In the genomic region with DNA sequence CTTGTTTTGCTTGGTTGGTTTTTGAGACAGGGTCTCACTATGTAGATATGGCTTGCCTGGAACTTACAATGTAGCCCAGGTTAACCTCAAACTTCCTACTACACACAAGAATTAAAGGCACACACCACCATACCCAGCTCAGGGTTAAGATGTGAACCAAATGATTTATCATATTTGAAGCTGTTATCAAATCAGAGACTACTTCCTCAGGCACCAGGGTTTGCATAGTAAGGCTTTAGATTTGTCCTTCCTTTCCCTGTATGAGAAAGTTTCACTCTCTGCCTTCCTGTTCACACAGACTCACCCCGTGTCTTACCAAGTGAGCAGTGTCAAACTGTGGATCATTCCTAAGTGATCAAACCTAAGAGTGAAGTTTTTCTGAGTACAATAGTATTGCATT, we compare ENCODE assay signal across 16 mouse cellular contexts. TPM values are rescaled to one million over a fixed set of nuclear protein-coding genes. Genes with fewer than 3 reads are reported as not detected.
DNase-seq lines count a peak whose midpoint lies in the region; ATAC-seq and TF ChIP-seq lines count a peak whose summit lies in the region.
"Had no signal": no experiment of that assay in that cellular context is flagged by ENCODE, and none has a peak within 500 bp of the region (broad histone marks: within the 10 kb centered on the region; RNA-seq: fewer than 3 reads in every experiment).

No protein-coding gene starts in this region.

- ATAC-seq in forebrain, embryonic 16.5 days: no peak
- ATAC-seq in forebrain, embryonic 11.5 days (replicated peaks; ENCODE audit: low FRiP score): no peak
- no peak for ATAC-seq in heart, embryonic 16.5 days (replicated peaks; ENCODE audit: extremely low read depth, insufficient read depth, low FRiP score)
- no peak for ATAC-seq in lung, postnatal 0 days
- no peak for ATAC-seq in CD4-positive, CD25-positive, alpha-beta regulatory T cell, adult 4 months

- TF ChIP-seq EP300 in lung, postnatal 0 days (IDR thresholded peaks at IDR 0.05): no peak

- no peak for DNase-seq in forebrain, embryonic 11.5 days (ENCODE audit: low spot score)
- no peak for DNase-seq in heart, postnatal 4 days
- no peak for DNase-seq in lung, postnatal 0 days (ENCODE audit: low spot score)
- no peak for DNase-seq in lung, postnatal 36 days
- DNase-seq in embryo, embryonic 10.5 days (ENCODE audit: low spot score): no peak
- DNase-seq: liver; lung, adult 2 months; right cerebral cortex, adult 18-20 months; spleen, adult 18-20 months; thymus, postnatal 25 days had no signal

- no peak overlapping the region for H3K4me2 ChIP-seq in forebrain, embryonic 16.5 days (ENCODE audit: low read length)
- H3K4me2 ChIP-seq in forebrain, embryonic 11.5 days (ENCODE audit: low read depth, low read length, severe bottlenecking): no peak overlapping the region
- peak overlapping the region; percentile 37 for H3K4me2 ChIP-seq in heart, embryonic 16.5 days (ENCODE audit: low read depth, low read length)
- H3K4me2 ChIP-seq in lung, postnatal 0 days (replicated peaks; ENCODE audit: low read depth, low read length): no peak overlapping the region

- H3K27ac ChIP-seq in forebrain, embryonic 16.5 days (ENCODE audit: low read length): peak overlapping the region; percentile 23; the same call in 1 of the 2 replicates
- H3K27ac ChIP-seq in forebrain, embryonic 11.5 days (ENCODE audit: low read depth, low read length): no peak overlapping the region
- peak overlapping the region; percentile 96 for H3K27ac ChIP-seq in heart, embryonic 16.5 days (ENCODE audit: low read length)
- H3K27ac ChIP-seq in lung, postnatal 0 days (ENCODE audit: low read length): 0 out of 2 replicates have a peak overlapping the region, but pooled peaks have one; percentile 14
- H3K27ac ChIP-seq: kidney, postnatal 0 days had no signal

- H3K36me3 ChIP-seq in forebrain, embryonic 16.5 days (ENCODE audit: control insufficient read depth, insufficient read depth): peaks cover 3% of the 10 kb centered on the region
- H3K36me3 ChIP-seq in forebrain, embryonic 11.5 days (ENCODE audit: control insufficient read depth, insufficient read depth, low read length): peaks cover 6% of the 10 kb centered on the region; the same call in 1 of the 2 replicates
- peaks cover 8% of the 10 kb centered on the region; the same call in 1 of the 2 replicates for H3K36me3 ChIP-seq in heart, embryonic 16.5 days (ENCODE audit: control insufficient read depth, insufficient read depth)
- H3K36me3 ChIP-seq in lung, postnatal 0 days (ENCODE audit: insufficient read depth, low read length): peaks cover 4% of the 10 kb centered on the region; the same call in 1 of the 2 replicates

- no peak overlapping the region for H3K4me3 ChIP-seq in forebrain, embryonic 16.5 days (replicated peaks; ENCODE audit: low read length)
- no peak overlapping the region for H3K4me3 ChIP-seq in forebrain, embryonic 11.5 days (ENCODE audit: low read depth, low read length)
- H3K4me3 ChIP-seq in heart, embryonic 16.5 days (ENCODE audit: low read length): no peak overlapping the region
- no peak overlapping the region for H3K4me3 ChIP-seq in lung, postnatal 0 days (ENCODE audit: low read depth, low read length)

- no peaks in the 10 kb centered on the region for H3K27me3 ChIP-seq in forebrain, embryonic 16.5 days (replicated peaks; ENCODE audit: control insufficient read depth, insufficient read depth, low read length)
- H3K27me3 ChIP-seq in forebrain, embryonic 11.5 days (ENCODE audit: control insufficient read depth, insufficient read depth, low read length): no peaks in the 10 kb centered on the region
- H3K27me3 ChIP-seq in heart, embryonic 16.5 days (ENCODE audit: control insufficient read depth, insufficient read depth, low read length): no peaks in the 10 kb centered on the region
- no peaks in the 10 kb centered on the region for H3K27me3 ChIP-seq in lung, postnatal 0 days (replicated peaks; ENCODE audit: insufficient read depth, low read length)

- no peaks in the 10 kb centered on the region for H3K9me3 ChIP-seq in forebrain, embryonic 16.5 days (ENCODE audit: control insufficient read depth, low read length)
- no peaks in the 10 kb centered on the region for H3K9me3 ChIP-seq in forebrain, embryonic 11.5 days (ENCODE audit: control insufficient read depth, low read length)
- H3K9me3 ChIP-seq in heart, embryonic 16.5 days (replicated peaks; ENCODE audit: control insufficient read depth, low read length): no peaks in the 10 kb centered on the region
- H3K9me3 ChIP-seq in lung, postnatal 0 days (ENCODE audit: low read length): no peaks in the 10 kb centered on the region

- TF ChIP-seq CTCF in lung, postnatal 0 days (IDR thresholded peaks at IDR 0.05): no peak

- no peak overlapping the region for H3K9ac ChIP-seq in forebrain, embryonic 16.5 days (replicated peaks; ENCODE audit: low read depth, low read length)
- H3K9ac ChIP-seq in forebrain, embryonic 11.5 days (ENCODE audit: low read length): no peak overlapping the region
- peak overlapping the region; percentile 60 for H3K9ac ChIP-seq in heart, embryonic 16.5 days (ENCODE audit: low read length)
- no peak overlapping the region for H3K9ac ChIP-seq in lung, postnatal 0 days (replicated peaks; ENCODE audit: low read depth)

- 66% methylated on average over 1 of the region's 1 CpGs for WGBS in forebrain, embryonic 16.5 days
- 86% methylated on average over 1 of the region's 1 CpGs for WGBS in forebrain, embryonic 11.5 days
- WGBS in heart, embryonic 16.5 days: 39% methylated on average over 1 of the region's 1 CpGs
- WGBS in lung, postnatal 0 days: 47% methylated on average over 1 of the region's 1 CpGs

- peaks cover 20% of the 10 kb centered on the region for H3K4me1 ChIP-seq in forebrain, embryonic 16.5 days (replicated peaks; ENCODE audit: control insufficient read depth, insufficient read depth, low read length)
- no peaks in the 10 kb centered on the region for H3K4me1 ChIP-seq in forebrain, embryonic 11.5 days (replicated peaks; ENCODE audit: control insufficient read depth, insufficient read depth, low read length)
- peaks cover 41% of the 10 kb centered on the region for H3K4me1 ChIP-seq in heart, embryonic 16.5 days (ENCODE audit: control insufficient read depth, insufficient read depth, low read length)
- H3K4me1 ChIP-seq in lung, postnatal 0 days (ENCODE audit: insufficient read depth, low read depth, low read length): no peaks in the 10 kb centered on the region

RNA-seq across cellular contexts. Expression of a gene that starts 32.5 kb away (rescaled TPM):
- 3.0 and 3.3 TPM in 2 replicates for polyA plus RNA-seq in forebrain, embryonic 16.5 days (2015; fragmentation: Nextera tagmentation; extraction: Ambion mirVana)
- 1.5 and 1.7 TPM in 2 replicates for polyA plus RNA-seq in forebrain, embryonic 11.5 days (2014; fragmentation: Nextera tagmentation; extraction: Ambion mirVana)
- 0.25 and 0.51 TPM in 2 replicates for polyA plus RNA-seq in heart, embryonic 16.5 days (2015; fragmentation: Nextera tagmentation; extraction: Ambion mirVana)
- not detected for total RNA-seq in heart, postnatal 4 days (2021)
- polyA plus RNA-seq in lung, postnatal 0 days (2015; fragmentation: Nextera tagmentation; extraction: Ambion mirVana): 6.8 and 6.9 TPM in 2 replicates
- polyA plus RNA-seq in CD4-positive, CD25-positive, alpha-beta regulatory T cell, adult 4 months (2017; shearing (Covaris generic)): not detected
- total RNA-seq: granulocyte monocyte progenitor cell, adult 5-6 weeks; neutrophil, adult 5-6 weeks had no signal

RNA-seq across cellular contexts. Expression of a gene that starts 34.3 kb away (rescaled TPM):
- 51.5 and 57.6 TPM in 2 replicates for polyA plus RNA-seq in forebrain, embryonic 16.5 days (2015; fragmentation: Nextera tagmentation; extraction: Ambion mirVana)
- 37.6 and 39.0 TPM in 2 replicates for polyA plus RNA-seq in forebrain, embryonic 11.5 days (2014; fragmentation: Nextera tagmentation; extraction: Ambion mirVana)
- polyA plus RNA-seq in heart, embryonic 16.5 days (2015; fragmentation: Nextera tagmentation; extraction: Ambion mirVana): 33.4 and 33.8 TPM in 2 replicates
- total RNA-seq in heart, postnatal 4 days (2021): 10 to 100 TPM; 13.0 to 14.5 TPM
- 12.9 and 18.3 TPM in 2 replicates for polyA plus RNA-seq in lung, postnatal 0 days (2015; fragmentation: Nextera tagmentation; extraction: Ambion mirVana)
- 10 to 100 TPM; 37.8 to 38.8 TPM for polyA plus RNA-seq in CD4-positive, CD25-positive, alpha-beta regulatory T cell, adult 4 months (2017; shearing (Covaris generic))

RNA-seq across cellular contexts. Expression of a gene that starts 35.1 kb away (rescaled TPM):
- polyA plus RNA-seq in forebrain, embryonic 16.5 days (2015; fragmentation: Nextera tagmentation; extraction: Ambion mirVana): 110 and 115 TPM in 2 replicates
- 171 and 180 TPM in 2 replicates for polyA plus RNA-seq in forebrain, embryonic 11.5 days (2014; fragmentation: Nextera tagmentation; extraction: Ambion mirVana)
- polyA plus RNA-seq in heart, embryonic 16.5 days (2015; fragmentation: Nextera tagmentation; extraction: Ambion mirVana): 83.8 and 90.1 TPM in 2 replicates
- total RNA-seq in heart, postnatal 4 days (2021): 10 to 100 TPM; 45.8 to 54.5 TPM
- polyA plus RNA-seq in lung, postnatal 0 days (2015; fragmentation: Nextera tagmentation; extraction: Ambion mirVana): 90.8 TPM in 2 replicates
- 100 to 1,000 TPM; 159 to 194 TPM for polyA plus RNA-seq in CD4-positive, CD25-positive, alpha-beta regulatory T cell, adult 4 months (2017; shearing (Covaris generic))

RNA-seq across cellular contexts. Expression of a gene that starts 38.3 kb away (rescaled TPM):
- polyA plus RNA-seq in forebrain, embryonic 16.5 days (2015; fragmentation: Nextera tagmentation; extraction: Ambion mirVana): 50.8 and 51.0 TPM in 2 replicates
- polyA plus RNA-seq in forebrain, embryonic 11.5 days (2014; fragmentation: Nextera tagmentation; extraction: Ambion mirVana): 75.4 and 78.6 TPM in 2 replicates
- polyA plus RNA-seq in heart, embryonic 16.5 days (2015; fragmentation: Nextera tagmentation; extraction: Ambion mirVana): 34.1 and 34.8 TPM in 2 replicates
- 10 to 100 TPM; 39.0 to 41.5 TPM for total RNA-seq in heart, postnatal 4 days (2021)
- polyA plus RNA-seq in lung, postnatal 0 days (2015; fragmentation: Nextera tagmentation; extraction: Ambion mirVana): 22.0 and 25.1 TPM in 2 replicates
- 1 to 10 TPM; 9.1 to 9.4 TPM for polyA plus RNA-seq in CD4-positive, CD25-positive, alpha-beta regulatory T cell, adult 4 months (2017; shearing (Covaris generic))
